Mouse (Mus musculus): ENCODE data around the gene Sash1. TPM values are rescaled to one million over a fixed set of nuclear protein-coding genes. Genes with fewer than 3 reads are reported as not detected.

Sash1 gene
- polyA plus RNA-seq, 1 experiment from 2014 or later, result 4.5 TPM

GRCm38 (mm10) chr10:8753377-8753776 is 132.5 kb downstream of the Sash1 start:
- 0 out of 2 replicates have a peak, but pooled peaks cover 3% of the 10 kb centered on the region for H3K36me3 ChIP-seq (ENCODE audit: control insufficient read depth, insufficient read depth, low read length)
- DNase-seq (ENCODE audit: low spot score) (no peak), ATAC-seq (ENCODE audit: insufficient read depth, low FRiP score, low TSS enrichment) (no peak)
- H3K4me1 ChIP-seq (ENCODE audit: control insufficient read depth, insufficient read depth, low read length), result peaks cover 14% of the 10 kb centered on the region
- H3K9me3 ChIP-seq (ENCODE audit: control insufficient read depth, low read length), result no peaks in the 10 kb centered on the region
- WGBS, result 91% methylated on average over 3 of the region's 3 CpGs
- no peak overlapping the region for H3K9ac ChIP-seq (ENCODE audit: low read length)
- no peak overlapping the region for H3K4me3 ChIP-seq (ENCODE audit: low read depth, low read length)
- no peak overlapping the region for H3K4me2 ChIP-seq (ENCODE audit: low read depth)
- no peak overlapping the region for H3K27ac ChIP-seq (ENCODE audit: low read depth, low read length)
- no peaks in the 10 kb centered on the region for H3K27me3 ChIP-seq (ENCODE audit: control insufficient read depth, insufficient read depth, low read length)

GRCm38 (mm10) chr10:8752436-8752835 is 133.4 kb downstream of the Sash1 start:
- 0 out of 2 replicates have a peak, but pooled peaks cover 3% of the 10 kb centered on the region for H3K36me3 ChIP-seq (ENCODE audit: control insufficient read depth, insufficient read depth, low read length)
- no peaks in the 10 kb centered on the region for H3K9me3 ChIP-seq (ENCODE audit: control insufficient read depth, low read length)
- no peak overlapping the region for H3K4me3 ChIP-seq (ENCODE audit: low read depth, low read length)
- ATAC-seq (ENCODE audit: insufficient read depth, low FRiP score, low TSS enrichment), result no peak
- H3K4me2 ChIP-seq (ENCODE audit: low read depth), result no peak overlapping the region
- H3K27me3 ChIP-seq (ENCODE audit: control insufficient read depth, insufficient read depth, low read length), result no peaks in the 10 kb centered on the region
- H3K27ac ChIP-seq (ENCODE audit: low read depth, low read length), result no peak overlapping the region
- H3K9ac ChIP-seq (ENCODE audit: low read length), result no peak overlapping the region
- DNase-seq (ENCODE audit: low spot score), result no peak
- WGBS, result 77% methylated on average over 7 of the region's 7 CpGs
- peaks cover 6% of the 10 kb centered on the region for H3K4me1 ChIP-seq (ENCODE audit: control insufficient read depth, insufficient read depth, low read length)

GRCm38 (mm10) chr10:8749537-8749936 is 136.3 kb downstream of the Sash1 start:
- Histone ChIP-seq H3K4me2 (ENCODE audit: low read depth) (no peak overlapping the region), H3K27ac (ENCODE audit: low read depth, low read length) (no peak overlapping the region), H3K4me3 (ENCODE audit: low read depth, low read length) (no peak overlapping the region), H3K4me1 (ENCODE audit: control insufficient read depth, insufficient read depth, low read length) (no peaks in the 10 kb centered on the region), H3K9me3 (ENCODE audit: control insufficient read depth, low read length) (no peaks in the 10 kb centered on the region), H3K36me3 (ENCODE audit: control insufficient read depth, insufficient read depth, low read length) (peaks cover 5% of the 10 kb centered on the region; the same call in 1 of the 2 replicates), H3K9ac (ENCODE audit: low read length) (no peak overlapping the region), H3K27me3 (ENCODE audit: control insufficient read depth, insufficient read depth, low read length) (no peaks in the 10 kb centered on the region)
- no peak for ATAC-seq (ENCODE audit: insufficient read depth, low FRiP score, low TSS enrichment)
- DNase-seq (ENCODE audit: low spot score), result no peak
- WGBS, result 80% methylated on average over 11 of the region's 11 CpGs

- 76% methylated on average over 21 of the region's 21 CpGs for WGBS
- Histone ChIP-seq H3K9me3 (ENCODE audit: control insufficient read depth, low read length) (no peaks in the 10 kb centered on the region), H3K27ac (ENCODE audit: low read depth, low read length) (no peak overlapping the region), H3K36me3 (ENCODE audit: control insufficient read depth, insufficient read depth, low read length) (peaks cover 5% of the 10 kb centered on the region; the same call in 1 of the 2 replicates), H3K4me1 (ENCODE audit: control insufficient read depth, insufficient read depth, low read length) (no peaks in the 10 kb centered on the region), H3K4me2 (ENCODE audit: low read depth) (no peak overlapping the region), H3K9ac (ENCODE audit: low read length) (no peak overlapping the region), H3K4me3 (ENCODE audit: low read depth, low read length) (no peak overlapping the region), H3K27me3 (ENCODE audit: control insufficient read depth, insufficient read depth, low read length) (no peaks in the 10 kb centered on the region)
- DNase-seq (ENCODE audit: low spot score), result no peak
- no peak for ATAC-seq (ENCODE audit: insufficient read depth, low FRiP score, low TSS enrichment)
Measured at GRCm38 (mm10) chr10:8747450-8748212, 138.2 kb downstream of the Sash1 start.

- H3K4me1 ChIP-seq (ENCODE audit: control insufficient read depth, insufficient read depth, low read length), result no peaks in the 10 kb centered on the region
- DNase-seq (ENCODE audit: low spot score) (no peak), ATAC-seq (ENCODE audit: insufficient read depth, low FRiP score, low TSS enrichment) (no peak)
- WGBS, result 78% methylated on average over 14 of the region's 14 CpGs
- no peak overlapping the region for H3K4me2 ChIP-seq (ENCODE audit: low read depth)
- peaks cover 9% of the 10 kb centered on the region for H3K36me3 ChIP-seq (ENCODE audit: control insufficient read depth, insufficient read depth, low read length)
- no peak overlapping the region for H3K9ac ChIP-seq (ENCODE audit: low read length)
- H3K27ac ChIP-seq (ENCODE audit: low read depth, low read length), result no peak overlapping the region
- H3K27me3 ChIP-seq (ENCODE audit: control insufficient read depth, insufficient read depth, low read length), result no peaks in the 10 kb centered on the region
- no peaks in the 10 kb centered on the region for H3K9me3 ChIP-seq (ENCODE audit: control insufficient read depth, low read length)
- no peak overlapping the region for H3K4me3 ChIP-seq (ENCODE audit: low read depth, low read length)
Measured at GRCm38 (mm10) chr10:8746082-8746696, 139.7 kb downstream of the Sash1 start.

- Histone ChIP-seq H3K4me1 (ENCODE audit: control insufficient read depth, insufficient read depth, low read length) (no peaks in the 10 kb centered on the region), H3K27me3 (ENCODE audit: control insufficient read depth, insufficient read depth, low read length) (no peaks in the 10 kb centered on the region), H3K36me3 (ENCODE audit: control insufficient read depth, insufficient read depth, low read length) (peaks cover 17% of the 10 kb centered on the region), H3K9me3 (ENCODE audit: control insufficient read depth, low read length) (no peaks in the 10 kb centered on the region), H3K4me3 (ENCODE audit: low read depth, low read length) (no peak overlapping the region), H3K27ac (ENCODE audit: low read depth, low read length) (no peak overlapping the region), H3K4me2 (ENCODE audit: low read depth) (no peak overlapping the region), H3K9ac (ENCODE audit: low read length) (no peak overlapping the region)
- 0 out of 2 replicates have a peak, but pooled peaks have one; percentile 64 for ATAC-seq (ENCODE audit: insufficient read depth, low FRiP score, low TSS enrichment)
- peak; percentile 72 for DNase-seq (ENCODE audit: low spot score)
- 57% methylated on average over 2 of the region's 2 CpGs for WGBS
Measured at GRCm38 (mm10) chr10:8742872-8743271, 143.0 kb downstream of the Sash1 start.

GRCm38 (mm10) chr10:8741505-8741904 is 144.4 kb downstream of the Sash1 start:
- Histone ChIP-seq H3K4me2 (ENCODE audit: low read depth) (no peak overlapping the region), H3K27ac (ENCODE audit: low read depth, low read length) (no peak overlapping the region), H3K9ac (ENCODE audit: low read length) (no peak overlapping the region), H3K4me1 (ENCODE audit: control insufficient read depth, insufficient read depth, low read length) (no peaks in the 10 kb centered on the region), H3K9me3 (ENCODE audit: control insufficient read depth, low read length) (no peaks in the 10 kb centered on the region), H3K4me3 (ENCODE audit: low read depth, low read length) (no peak overlapping the region), H3K36me3 (ENCODE audit: control insufficient read depth, insufficient read depth, low read length) (peaks cover 14% of the 10 kb centered on the region), H3K27me3 (ENCODE audit: control insufficient read depth, insufficient read depth, low read length) (no peaks in the 10 kb centered on the region)
- WGBS, result 90% methylated on average over 9 of the region's 9 CpGs
- DNase-seq (ENCODE audit: low spot score) (no peak), ATAC-seq (ENCODE audit: insufficient read depth, low FRiP score, low TSS enrichment) (no peak)

- Histone ChIP-seq H3K9me3 (ENCODE audit: control insufficient read depth, low read length) (no peaks in the 10 kb centered on the region), H3K36me3 (ENCODE audit: control insufficient read depth, insufficient read depth, low read length) (peaks cover 14% of the 10 kb centered on the region), H3K4me2 (ENCODE audit: low read depth) (no peak overlapping the region), H3K9ac (ENCODE audit: low read length) (no peak overlapping the region), H3K4me3 (ENCODE audit: low read depth, low read length) (no peak overlapping the region), H3K27me3 (ENCODE audit: control insufficient read depth, insufficient read depth, low read length) (no peaks in the 10 kb centered on the region), H3K4me1 (ENCODE audit: control insufficient read depth, insufficient read depth, low read length) (no peaks in the 10 kb centered on the region), H3K27ac (ENCODE audit: low read depth, low read length) (no peak overlapping the region)
- 94% methylated on average over 5 of the region's 5 CpGs for WGBS
- ATAC-seq (ENCODE audit: insufficient read depth, low FRiP score, low TSS enrichment) (no peak), DNase-seq (ENCODE audit: low spot score) (no peak)
Measured at GRCm38 (mm10) chr10:8740797-8741196, 145.1 kb downstream of the Sash1 start.
